Mouse (Mus musculus) embryonic facial prominence, embryonic 11.5 days (tissue): Measurements from ENCODE around the gene Hs3st4. TPM values are rescaled to one million over a fixed set of nuclear protein-coding genes. Genes with fewer than 3 reads are reported as not detected.

ENCODE experiments used
- ATAC-seq: fragments of 200-750 bp; cut with Nextera tagmentation; replicated peaks from 2 replicates; pipeline ENCODE4 v1.8.0; 2017; ENCODE audit warnings: low read depth; ENCODE audit not compliant: insufficient number of reproducible peaks, low FRiP score, low TSS enrichment
- DNase-seq: peaks from one replicate; pipeline ENCODE4 v3.0.0-alpha.2; 2015; ENCODE audit warnings: low spot score
- H3K27ac ChIP-seq: fragments of 300-500 bp; sonication (generic); replicated peaks from 2 replicates; pipeline ENCODE4 v1.5.1; 2014; ENCODE audit warnings: mild to moderate bottlenecking, low read depth, low read length, control low read depth
- H3K27me3 ChIP-seq: fragments of 300-500 bp; sonication (generic); 2 replicates; pipeline ENCODE4 v1.6.1; 2014; ENCODE audit warnings: mild to moderate bottlenecking, low read length, moderate library complexity, mixed read lengths; ENCODE audit not compliant: control insufficient read depth, insufficient read depth
- H3K36me3 ChIP-seq: fragments of 300-500 bp; sonication (generic); replicated peaks from 2 replicates; pipeline ENCODE4 v1.6.1; 2014; ENCODE audit warnings: low read depth, mild to moderate bottlenecking, low read length, moderate library complexity, mixed read lengths; ENCODE audit not compliant: control insufficient read depth, insufficient read depth
- H3K4me1 ChIP-seq: fragments of 300-500 bp; sonication (generic); 2 replicates; pipeline ENCODE4 v1.6.1; 2014; ENCODE audit warnings: low read length, mixed read lengths; ENCODE audit not compliant: control insufficient read depth, insufficient read depth
- H3K4me2 ChIP-seq: fragments of 300-500 bp; sonication (generic); 2 replicates; pipeline ENCODE4 v1.6.1; 2014; ENCODE audit warnings: low read depth, mild to moderate bottlenecking, control low read depth, low read length, moderate library complexity
- H3K4me3 ChIP-seq: fragments of 300-500 bp; sonication (generic); 2 replicates; pipeline ENCODE4 v1.5.1; 2014; ENCODE audit warnings: low read depth, low read length, control low read depth
- H3K9ac ChIP-seq: fragments of 300-500 bp; sonication (generic); replicated peaks from 2 replicates; pipeline ENCODE4 v1.6.1; 2014; ENCODE audit warnings: mild to moderate bottlenecking, control low read depth, low read length
- H3K9me3 ChIP-seq: fragments of 300-500 bp; sonication (generic); replicated peaks from 2 replicates; pipeline ENCODE4 v1.6.1; 2016; ENCODE audit warnings: mild to moderate bottlenecking, low read length, inconsistent platforms, mixed read lengths; ENCODE audit not compliant: control insufficient read depth
- WGBS: fragments of 180-500 bp; shearing (Covaris S2); extraction: QIAGEN DNeasy Blood & Tissue Kit; methylation state at CpG from one replicate; pipeline ENCODE4 v1.1.7; 2014; 5-methylcytosine and 5-hydroxymethylcytosine counted together
- polyA plus RNA-seq: library from polyadenylated mRNA; unstranded; fragments of >200 nt; fragmentation: Nextera tagmentation; extraction: Ambion mirVana; gene quantifications from 2 replicates; pipeline ENCODE4 v1.2.1, GENCODE M21; 2014

The Hs3st4 gene
- polyA plus RNA-seq, 1 experiment from 2014 or later, result 0.08 TPM

GRCm38 (mm10) chr7:124039142-124039541, 56.5 kb downstream of the Hs3st4 start:
- Histone ChIP-seq H3K9me3 (no peaks in the 10 kb centered on the region), H3K27me3 (no peaks in the 10 kb centered on the region), H3K4me1 (no peaks in the 10 kb centered on the region), H3K4me2 (no peak overlapping the region), H3K9ac (no peak overlapping the region), H3K27ac (no peak overlapping the region), H3K4me3 (no peak overlapping the region), H3K36me3 (no peaks in the 10 kb centered on the region)
- ATAC-seq, result no peak
- 43% methylated on average over 5 of the region's 5 CpGs for WGBS
- peak; percentile 64 for DNase-seq

GRCm38 (mm10) chr7:124047382-124047781, 64.7 kb downstream of the Hs3st4 start:
- Histone ChIP-seq H3K4me3 (no peak overlapping the region), H3K27ac (no peak overlapping the region), H3K36me3 (no peaks in the 10 kb centered on the region), H3K4me1 (no peaks in the 10 kb centered on the region), H3K27me3 (no peaks in the 10 kb centered on the region), H3K4me2 (no peak overlapping the region), H3K9ac (no peak overlapping the region), H3K9me3 (no peaks in the 10 kb centered on the region)
- DNase-seq (no peak), ATAC-seq (no peak)

- Histone ChIP-seq H3K9ac (no peak overlapping the region), H3K27me3 (no peaks in the 10 kb centered on the region), H3K4me3 (no peak overlapping the region), H3K4me2 (no peak overlapping the region), H3K27ac (no peak overlapping the region), H3K4me1 (no peaks in the 10 kb centered on the region), H3K9me3 (no peaks in the 10 kb centered on the region), H3K36me3 (no peaks in the 10 kb centered on the region)
- DNase-seq, result no peak
- no peak for ATAC-seq
- 71% methylated on average over 1 of the region's 1 CpGs for WGBS
Observed at GRCm38 (mm10) chr7:124048971-124049370, 66.3 kb downstream of the Hs3st4 start.

- H3K36me3 ChIP-seq, result no peaks in the 10 kb centered on the region
- DNase-seq (no peak), ATAC-seq (no peak)
- H3K27me3 ChIP-seq, result no peaks in the 10 kb centered on the region
- 91% methylated on average over 5 of the region's 5 CpGs for WGBS
- H3K4me2 ChIP-seq, result no peak overlapping the region
- H3K9me3 ChIP-seq, result no peaks in the 10 kb centered on the region
- H3K27ac ChIP-seq, result no peak overlapping the region
- H3K9ac ChIP-seq, result no peak overlapping the region
- no peak overlapping the region for H3K4me3 ChIP-seq
- no peaks in the 10 kb centered on the region for H3K4me1 ChIP-seq
Observed at GRCm38 (mm10) chr7:124050421-124050820, 67.8 kb downstream of the Hs3st4 start.

GRCm38 (mm10) chr7:124083741-124084140, 101.1 kb downstream of the Hs3st4 start:
- WGBS, result 84% methylated on average over 1 of the region's 1 CpGs
- no peaks in the 10 kb centered on the region for H3K4me1 ChIP-seq

GRCm38 (mm10) chr7:124129019-124129418, 146.3 kb downstream of the Hs3st4 start:
- H3K4me1 ChIP-seq, result no peaks in the 10 kb centered on the region
- WGBS, result 8% methylated on average over 2 of the region's 2 CpGs
- no peak overlapping the region for H3K9ac ChIP-seq
- ATAC-seq (no peak), DNase-seq (peak; percentile 68)
- no peaks in the 10 kb centered on the region for H3K27me3 ChIP-seq
- H3K4me2 ChIP-seq, result no peak overlapping the region
- no peak overlapping the region for H3K4me3 ChIP-seq
- no peaks in the 10 kb centered on the region for H3K36me3 ChIP-seq
- H3K27ac ChIP-seq, result no peak overlapping the region
- H3K9me3 ChIP-seq, result no peaks in the 10 kb centered on the region

More at GRCm38 (mm10) chr7:124083741-124084140, 101.1 kb downstream of the Hs3st4 start:
- Histone ChIP-seq H3K27ac (no peak overlapping the region), H3K9ac (no peak overlapping the region), H3K4me2 (no peak overlapping the region), H3K27me3 (no peaks in the 10 kb centered on the region), H3K9me3 (no peaks in the 10 kb centered on the region), H3K36me3 (no peaks in the 10 kb centered on the region), H3K4me3 (no peak overlapping the region)
- ATAC-seq (no peak), DNase-seq (no peak)

GRCm38 (mm10) chr7:124131312-124131711, 148.6 kb downstream of the Hs3st4 start:
- no peak for DNase-seq
- Histone ChIP-seq H3K4me2 (no peak overlapping the region), H3K9me3 (no peaks in the 10 kb centered on the region), H3K27ac (no peak overlapping the region), H3K36me3 (no peaks in the 10 kb centered on the region), H3K4me1 (no peaks in the 10 kb centered on the region), H3K27me3 (no peaks in the 10 kb centered on the region), H3K9ac (no peak overlapping the region), H3K4me3 (no peak overlapping the region)
- ATAC-seq, result no peak
- WGBS, result 82% methylated on average over 7 of the region's 7 CpGs

- no peak for ATAC-seq
Observed at GRCm38 (mm10) chr7:124136133-124136532, 153.5 kb downstream of the Hs3st4 start.

More at GRCm38 (mm10) chr7:124136133-124136532, 153.5 kb downstream of the Hs3st4 start:
- H3K9me3 ChIP-seq, result no peaks in the 10 kb centered on the region
- no peaks in the 10 kb centered on the region for H3K4me1 ChIP-seq
- H3K27ac ChIP-seq, result no peak overlapping the region
- no peak overlapping the region for H3K9ac ChIP-seq
- H3K4me3 ChIP-seq, result no peak overlapping the region
- 71% methylated on average over 5 of the region's 5 CpGs for WGBS
- DNase-seq, result no peak
- no peaks in the 10 kb centered on the region for H3K27me3 ChIP-seq
- no peaks in the 10 kb centered on the region for H3K36me3 ChIP-seq
- H3K4me2 ChIP-seq, result no peak overlapping the region
